Mouse (Mus musculus): ENCODE measurements around the gene Foxp1. TPM values are rescaled to one million over a fixed set of nuclear protein-coding genes. Genes with fewer than 3 reads are reported as not detected.
A peak's percentile ranks its signal among the peaks of the same experiment; 100 is the strongest.

Foxp1 gene
- polyA plus RNA-seq, 1 experiment: 162 TPM

DNA sequence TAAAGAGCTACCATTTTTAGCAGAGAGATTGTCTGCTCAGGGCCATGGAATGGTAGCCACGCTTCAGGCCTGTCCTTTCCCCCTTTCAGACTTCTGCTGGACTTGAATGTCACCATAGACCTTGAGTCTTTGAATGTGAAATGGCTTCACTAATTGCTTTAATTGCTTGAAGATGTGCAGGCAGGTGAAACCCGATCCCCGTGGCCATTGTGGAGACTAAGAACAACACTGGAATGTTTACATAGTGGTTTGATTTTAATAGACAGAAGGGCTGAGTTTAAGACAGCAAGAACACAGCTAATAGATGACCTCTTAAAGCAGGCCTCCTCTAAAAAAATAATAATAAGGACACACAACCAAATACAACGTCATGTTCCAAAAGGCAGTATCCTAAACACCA, 422.7 kb downstream of the Foxp1 start:
- H3K4me3 ChIP-seq (ENCODE audit: extremely low read depth, insufficient read depth, insufficient read length): no peak overlapping the region
- H3K27me3 ChIP-seq (ENCODE audit: control insufficient read depth, insufficient read depth, low read length): no peaks in the 10 kb centered on the region
- no peak for TF ChIP-seq POLR2A (IDR thresholded peaks at IDR 0.05; ENCODE audit: low read depth, low read length)
- TF ChIP-seq CTCF (IDR thresholded peaks at IDR 0.05; ENCODE audit: extremely low read depth, insufficient read depth, insufficient read length, insufficient replicate concordance): no peak
- peaks cover 6% of the 10 kb centered on the region; the same call in 1 of the 2 replicates for H3K4me1 ChIP-seq (ENCODE audit: control insufficient read depth, insufficient read depth, insufficient read length)
- WGBS: 90% methylated on average over 4 of the region's 4 CpGs
- peaks cover 4% of the 10 kb centered on the region for H3K36me3 ChIP-seq (ENCODE audit: control insufficient read depth, insufficient read depth, low read length)
- no peak overlapping the region for H3K27ac ChIP-seq (ENCODE audit: insufficient read depth, low read length)
- DNase-seq (ENCODE audit: low read depth in 1 of 2, low spot score in 2 of 2): no peak

- Histone ChIP-seq H3K27me3 (ENCODE audit: control insufficient read depth, insufficient read depth, low read length) (no peaks in the 10 kb centered on the region), H3K27ac (ENCODE audit: insufficient read depth, low read length) (peak overlapping the region; percentile 89), H3K36me3 (ENCODE audit: control insufficient read depth, insufficient read depth, low read length) (peaks cover 3% of the 10 kb centered on the region; the same call in 1 of the 2 replicates), H3K4me1 (ENCODE audit: control insufficient read depth, insufficient read depth, insufficient read length) (peaks cover 10% of the 10 kb centered on the region; the same call in 1 of the 2 replicates), H3K4me3 (ENCODE audit: extremely low read depth, insufficient read depth, insufficient read length) (no peak overlapping the region)
- TF ChIP-seq CTCF (IDR thresholded peaks at IDR 0.05; ENCODE audit: extremely low read depth, insufficient read depth, insufficient read length, insufficient replicate concordance) (no peak), POLR2A (IDR thresholded peaks at IDR 0.05; ENCODE audit: low read depth, low read length) (no peak)
- 78% methylated on average over 7 of the region's 7 CpGs for WGBS
- DNase-seq (ENCODE audit: low read depth in 1 of 2, low spot score in 2 of 2): no peak
These were observed 425.3 kb downstream of the Foxp1 start for GRCm38 (mm10) chr6:99097191-99097590.

- no peak for DNase-seq (ENCODE audit: low read depth in 1 of 2, low spot score in 2 of 2)
- peak overlapping the region; percentile 89 for H3K27ac ChIP-seq (ENCODE audit: insufficient read depth, low read length)
These were observed 425.8 kb downstream of the Foxp1 start for GRCm38 (mm10) chr6:99096776-99097166.

GRCm38 (mm10) chr6:99096105-99096775, 426.3 kb downstream of the Foxp1 start:
- 4% methylated on average over 12 of the region's 12 CpGs for WGBS
- H3K4me1 ChIP-seq (ENCODE audit: control insufficient read depth, insufficient read depth, insufficient read length): peaks cover 8% of the 10 kb centered on the region; the same call in 1 of the 2 replicates
- peaks cover 3% of the 10 kb centered on the region; the same call in 1 of the 2 replicates for H3K36me3 ChIP-seq (ENCODE audit: control insufficient read depth, insufficient read depth, low read length)
- H3K27ac ChIP-seq (ENCODE audit: insufficient read depth, low read length): peak overlapping the region; percentile 89
- peak overlapping the region; percentile 80 for H3K4me3 ChIP-seq (ENCODE audit: extremely low read depth, insufficient read depth, insufficient read length)
- DNase-seq (ENCODE audit: low read depth in 1 of 2, low spot score in 2 of 2): peak; percentile 56 to 80
- TF ChIP-seq CTCF (IDR thresholded peaks at IDR 0.05; ENCODE audit: extremely low read depth, insufficient read depth, insufficient read length, insufficient replicate concordance) (no peak), POLR2A (IDR thresholded peaks at IDR 0.05; ENCODE audit: low read depth, low read length) (peak; percentile 47)
- H3K27me3 ChIP-seq (ENCODE audit: control insufficient read depth, insufficient read depth, low read length): no peaks in the 10 kb centered on the region

More at GRCm38 (mm10) chr6:99096776-99097166, 425.8 kb downstream of the Foxp1 start:
- no peak overlapping the region for H3K4me3 ChIP-seq (ENCODE audit: extremely low read depth, insufficient read depth, insufficient read length)
- TF ChIP-seq CTCF (IDR thresholded peaks at IDR 0.05; ENCODE audit: extremely low read depth, insufficient read depth, insufficient read length, insufficient replicate concordance) (no peak), POLR2A (IDR thresholded peaks at IDR 0.05; ENCODE audit: low read depth, low read length) (no peak)
- peaks cover 10% of the 10 kb centered on the region; the same call in 1 of the 2 replicates for H3K4me1 ChIP-seq (ENCODE audit: control insufficient read depth, insufficient read depth, insufficient read length)
- no peaks in the 10 kb centered on the region for H3K27me3 ChIP-seq (ENCODE audit: control insufficient read depth, insufficient read depth, low read length)
- peaks cover 3% of the 10 kb centered on the region; the same call in 1 of the 2 replicates for H3K36me3 ChIP-seq (ENCODE audit: control insufficient read depth, insufficient read depth, low read length)
- WGBS: 63% methylated on average over 7 of the region's 7 CpGs

DNA sequence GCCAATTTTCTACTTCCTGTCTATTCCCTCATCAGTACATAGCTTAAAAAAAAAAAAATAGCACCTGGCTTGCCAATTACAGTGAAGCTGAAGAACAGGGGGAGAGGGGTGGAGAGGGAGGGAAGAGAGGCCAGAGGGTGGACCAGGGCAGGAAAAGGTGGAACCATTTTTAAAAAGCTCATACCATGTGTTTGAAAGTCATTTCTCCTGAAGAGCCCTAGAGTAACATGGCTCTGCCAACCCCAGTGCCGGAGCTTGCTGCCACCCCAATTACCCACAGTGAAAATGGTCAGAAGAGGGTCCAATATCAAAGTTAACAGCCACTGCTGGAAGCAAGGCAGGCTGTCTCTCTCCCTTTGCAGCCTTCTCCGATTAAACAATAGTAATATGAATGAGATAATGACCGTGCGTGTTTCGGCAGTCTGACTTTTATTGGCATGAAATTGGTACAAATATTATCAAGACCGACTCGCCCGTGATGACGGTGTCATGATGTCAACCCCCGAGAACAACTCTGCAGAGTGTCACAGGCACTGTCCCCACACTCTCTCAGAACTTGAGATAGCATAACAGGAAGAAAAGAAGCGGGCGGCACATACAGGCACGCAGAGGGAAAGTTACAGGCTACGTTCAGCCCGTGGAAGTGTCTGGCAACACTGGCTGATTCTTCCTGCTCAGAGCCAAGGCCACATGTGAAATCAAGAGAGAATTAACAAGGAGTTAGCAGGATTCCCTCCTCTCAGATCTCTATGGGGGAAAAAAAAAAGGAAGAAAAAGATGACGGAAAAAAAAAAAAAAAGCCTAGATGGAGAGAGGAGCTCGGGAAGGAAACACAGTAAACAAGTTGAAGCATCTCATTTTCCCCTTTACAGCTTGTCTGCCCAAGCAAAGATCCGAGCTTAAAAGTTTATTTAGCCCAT, 427.1 kb downstream of the Foxp1 start:
- peaks cover 8% of the 10 kb centered on the region; the same call in 1 of the 2 replicates for H3K4me1 ChIP-seq (ENCODE audit: control insufficient read depth, insufficient read depth, insufficient read length)
- no peak for TF ChIP-seq CTCF (IDR thresholded peaks at IDR 0.05; ENCODE audit: extremely low read depth, insufficient read depth, insufficient read length, insufficient replicate concordance)
- TF ChIP-seq POLR2A (IDR thresholded peaks at IDR 0.05; ENCODE audit: low read depth, low read length): no peak; the same call in 1 of the 2 replicates
- peak in 1 of 2 experiments; percentile 25 for DNase-seq (ENCODE audit: low read depth in 1 of 2, low spot score in 2 of 2)
- peak overlapping the region; percentile 80 for H3K4me3 ChIP-seq (ENCODE audit: extremely low read depth, insufficient read depth, insufficient read length)
- peaks cover 3% of the 10 kb centered on the region; the same call in 1 of the 2 replicates for H3K36me3 ChIP-seq (ENCODE audit: control insufficient read depth, insufficient read depth, low read length)
- H3K27me3 ChIP-seq (ENCODE audit: control insufficient read depth, insufficient read depth, low read length): no peaks in the 10 kb centered on the region
- 19% methylated on average over 18 of the region's 18 CpGs for WGBS
- H3K27ac ChIP-seq (ENCODE audit: insufficient read depth, low read length): peak overlapping the region; percentile 89

DNA sequence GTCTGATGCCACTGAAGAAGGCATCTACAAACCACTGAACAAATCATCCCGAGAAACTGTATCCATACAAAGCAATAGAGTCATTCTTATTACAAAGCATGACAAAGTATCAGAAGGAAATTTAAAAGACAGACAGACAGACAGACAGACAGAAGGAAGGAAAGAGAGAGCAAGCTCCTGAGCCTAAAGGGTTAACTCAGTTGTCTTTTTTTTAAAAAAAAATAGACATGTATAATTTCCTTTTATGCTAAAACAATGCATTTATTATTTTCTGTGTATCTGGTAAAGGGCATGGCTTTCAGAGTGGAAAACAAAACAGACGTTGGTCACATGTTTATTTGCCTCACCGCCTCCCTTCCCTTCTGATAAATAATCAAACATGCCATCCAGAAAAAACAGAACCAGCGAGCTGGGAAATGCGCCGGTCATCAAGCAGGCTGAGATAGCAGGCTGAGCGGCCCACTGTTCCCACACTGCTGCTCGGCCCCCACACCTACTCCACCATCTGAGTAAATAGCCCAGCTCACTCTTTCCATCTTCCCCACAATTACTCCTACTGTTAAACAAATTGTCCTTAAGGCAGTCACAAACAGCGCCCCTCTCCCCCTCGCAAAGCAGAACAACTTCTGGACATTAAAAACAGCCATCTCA, 428.1 kb downstream of the Foxp1 start:
- Histone ChIP-seq H3K27me3 (ENCODE audit: control insufficient read depth, insufficient read depth, low read length) (no peaks in the 10 kb centered on the region), H3K27ac (ENCODE audit: insufficient read depth, low read length) (peak overlapping the region; percentile 52), H3K4me3 (ENCODE audit: extremely low read depth, insufficient read depth, insufficient read length) (peak overlapping the region; percentile 43), H3K4me1 (ENCODE audit: control insufficient read depth, insufficient read depth, insufficient read length) (peaks cover 8% of the 10 kb centered on the region; the same call in 1 of the 2 replicates), H3K36me3 (ENCODE audit: control insufficient read depth, insufficient read depth, low read length) (peaks cover 3% of the 10 kb centered on the region; the same call in 1 of the 2 replicates)
- TF ChIP-seq POLR2A (IDR thresholded peaks at IDR 0.05; ENCODE audit: low read depth, low read length): no peak
- no peak for TF ChIP-seq CTCF (IDR thresholded peaks at IDR 0.05; ENCODE audit: extremely low read depth, insufficient read depth, insufficient read length, insufficient replicate concordance)
- WGBS: 55% methylated on average over 10 of the region's 10 CpGs
- DNase-seq (ENCODE audit: low read depth in 1 of 2, low spot score in 2 of 2): no peak
